7 mouse cellular contexts compared by ENCODE assay signal in the genomic region with DNA sequence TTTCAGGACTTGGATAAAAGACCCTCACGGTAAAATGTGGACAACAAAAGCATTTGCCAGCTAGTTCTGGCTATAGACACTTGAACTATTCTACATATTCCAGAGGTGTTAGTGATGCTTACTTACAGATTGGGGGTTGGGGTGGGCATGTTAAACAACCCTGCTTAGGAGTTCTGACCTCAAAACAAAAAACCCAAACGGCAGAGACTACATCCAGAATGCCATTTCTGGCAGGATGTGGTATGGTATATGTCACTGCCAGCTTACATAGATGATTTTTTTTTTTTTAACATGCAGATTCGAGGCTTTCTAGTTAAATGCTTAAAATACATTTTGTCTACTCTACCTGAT. TPM values are rescaled to one million over a fixed set of nuclear protein-coding genes. Genes with fewer than 3 reads are reported as not detected.
DNase-seq lines count a peak whose midpoint lies in the region; ATAC-seq lines count a peak whose summit lies in the region.

No protein-coding gene starts in this region.

- no peaks in the 10 kb centered on the region for H3K4me1 ChIP-seq in embryonic facial prominence, embryonic 11.5 days (ENCODE audit: control insufficient read depth, insufficient read depth, low read length)
- H3K4me1 ChIP-seq in intestine, embryonic 15.5 days (replicated peaks), result peaks cover 11% of the 10 kb centered on the region
- peaks cover 17% of the 10 kb centered on the region; the same call in 1 of the 2 replicates for H3K4me1 ChIP-seq in neural tube, embryonic 12.5 days

- ATAC-seq in embryonic facial prominence, embryonic 11.5 days (replicated peaks; ENCODE audit: insufficient number of reproducible peaks, low FRiP score, low TSS enrichment, low read depth), result no peak
- ATAC-seq in intestine, embryonic 15.5 days, result no peak
- no peak for ATAC-seq in neural tube, embryonic 12.5 days (ENCODE audit: low FRiP score, low read depth)

- no peaks in the 10 kb centered on the region for H3K36me3 ChIP-seq in embryonic facial prominence, embryonic 11.5 days (replicated peaks; ENCODE audit: control insufficient read depth, insufficient read depth, low read depth, low read length)
- no peaks in the 10 kb centered on the region for H3K36me3 ChIP-seq in intestine, embryonic 15.5 days
- no peaks in the 10 kb centered on the region for H3K36me3 ChIP-seq in neural tube, embryonic 12.5 days

- DNase-seq in 3134 (ENCODE audit: extremely low read depth, insufficient read length, low spot score), result peak; percentile 9
- DNase-seq in A20 (ENCODE audit: low read depth, low spot score), result peak; percentile 52
- DNase-seq in embryonic facial prominence, embryonic 11.5 days (ENCODE audit: low spot score), result peak; percentile 34
- DNase-seq in left cerebral cortex, adult 8-10 months (ENCODE audit: low spot score in 2 of 2), result no peak
- no peak for DNase-seq in gastrocnemius, postnatal 10 days

- peak overlapping the region; percentile 68 for H3K4me2 ChIP-seq in embryonic facial prominence, embryonic 11.5 days (ENCODE audit: low read depth, low read length)
- peak overlapping the region; percentile 69 for H3K4me2 ChIP-seq in intestine, embryonic 15.5 days (replicated peaks)
- H3K4me2 ChIP-seq in neural tube, embryonic 12.5 days (replicated peaks), result peak overlapping the region; percentile 74

- H3K27ac ChIP-seq in embryonic facial prominence, embryonic 11.5 days (replicated peaks; ENCODE audit: low read depth, low read length), result no peak overlapping the region
- no peak overlapping the region for H3K27ac ChIP-seq in intestine, embryonic 15.5 days
- H3K27ac ChIP-seq in neural tube, embryonic 12.5 days, result no peak overlapping the region

- peak overlapping the region; percentile 99 for H3K4me3 ChIP-seq in embryonic facial prominence, embryonic 11.5 days (ENCODE audit: low read depth, low read length)
- H3K4me3 ChIP-seq in intestine, embryonic 15.5 days (replicated peaks), result peak overlapping the region; percentile 97
- peak overlapping the region; percentile 99 for H3K4me3 ChIP-seq in neural tube, embryonic 12.5 days

- H3K9me3 ChIP-seq in embryonic facial prominence, embryonic 11.5 days (replicated peaks; ENCODE audit: control insufficient read depth, low read length), result no peaks in the 10 kb centered on the region
- no peaks in the 10 kb centered on the region for H3K9me3 ChIP-seq in intestine, embryonic 15.5 days
- no peaks in the 10 kb centered on the region for H3K9me3 ChIP-seq in neural tube, embryonic 12.5 days

- H3K9ac ChIP-seq in embryonic facial prominence, embryonic 11.5 days (replicated peaks; ENCODE audit: low read length), result peak overlapping the region; percentile 100
- peak overlapping the region; percentile 100 for H3K9ac ChIP-seq in intestine, embryonic 15.5 days
- peak overlapping the region; percentile 100 for H3K9ac ChIP-seq in neural tube, embryonic 12.5 days

- no peaks in the 10 kb centered on the region for H3K27me3 ChIP-seq in embryonic facial prominence, embryonic 11.5 days (ENCODE audit: control insufficient read depth, insufficient read depth, low read length)
- no peaks in the 10 kb centered on the region for H3K27me3 ChIP-seq in intestine, embryonic 15.5 days (replicated peaks)
- no peaks in the 10 kb centered on the region for H3K27me3 ChIP-seq in neural tube, embryonic 12.5 days (replicated peaks)

- 12% methylated on average over 3 of the region's 3 CpGs for WGBS in embryonic facial prominence, embryonic 11.5 days
- WGBS in intestine, embryonic 15.5 days, result 4% methylated on average over 3 of the region's 3 CpGs
- WGBS in neural tube, embryonic 12.5 days, result 13% methylated on average over 3 of the region's 3 CpGs

RNA-seq across cellular contexts. Expression of a gene that starts 1.0 kb away (rescaled TPM):
- 15.3 and 17.6 TPM in 2 replicates for polyA plus RNA-seq in embryonic facial prominence, embryonic 11.5 days (2014; fragmentation: Nextera tagmentation; extraction: Ambion mirVana)
- 9.9 and 10.0 TPM in 2 replicates for polyA plus RNA-seq in intestine, embryonic 15.5 days (2015; fragmentation: Nextera tagmentation; extraction: Ambion mirVana)
- polyA plus RNA-seq in neural tube, embryonic 12.5 days (2016; fragmentation: Nextera tagmentation; extraction: Ambion mirVana), result 22.5 and 23.9 TPM in 2 replicates
- 10 to 100 TPM; 60.1 to 69.3 (median 65.6) TPM for total RNA-seq in left cerebral cortex, adult 8-10 months (2022)
- 10 to 100 TPM; 31.7 to 37.0 TPM for total RNA-seq in gastrocnemius, postnatal 10 days (2021)

Comparison
In these comparisons a context has a peak if more than half of its experiments do, and no peak if none do; other contexts are left out.
1. DNase-seq: peak in 3134 (single experiment), A20 (single experiment) and embryonic facial prominence, embryonic 11.5 days (single experiment); none in left cerebral cortex, adult 8-10 months (0 of 2) and gastrocnemius, postnatal 10 days (single experiment).
2. Peak in every context shown above with its lines, with median percentiles within 50 percentile points of each other: H3K4me2 ChIP-seq, H3K4me3 ChIP-seq and H3K9ac ChIP-seq.